Mouse (Mus musculus) brain, embryonic 14.5 days (tissue): Measurements from ENCODE around the gene Fkbp8. TPM values are rescaled to one million over a fixed set of nuclear protein-coding genes. Genes with fewer than 3 reads are reported as not detected.

ENCODE experiments used
- DNase-seq: peaks from one replicate; pipeline ENCODE4 v3.0.0-alpha.2; 2011; ENCODE audit warnings: low read depth
- CTCF ChIP-seq: fragments of 200-500 bp; IDR thresholded peaks from 2 replicates; pipeline ENCODE4 v1.5.1; 2012; ENCODE audit warnings: inconsistent platforms, mild to moderate bottlenecking, moderate library complexity, borderline replicate concordance; ENCODE audit not compliant: insufficient read depth, insufficient read length; ENCODE audit errors: extremely low read depth
- POLR2A ChIP-seq: fragments of 200-500 bp; IDR thresholded peaks from 2 replicates; pipeline ENCODE4 v1.6.1; 2012; ENCODE audit warnings: mild to moderate bottlenecking, inconsistent platforms, borderline replicate concordance; ENCODE audit not compliant: poor library complexity, insufficient read depth, insufficient read length, severe bottlenecking; ENCODE audit errors: extremely low read depth
- polyA plus RNA-seq: library from polyadenylated mRNA; depleted of rRNA; stranded (reverse); fragments of >200 nt; gene quantifications from 2 replicates; pipeline ENCODE4 v1.2.3, GENCODE M21; 2012

Gene Fkbp8
- polyA plus RNA-seq, 1 experiment: 485 TPM

DNA sequence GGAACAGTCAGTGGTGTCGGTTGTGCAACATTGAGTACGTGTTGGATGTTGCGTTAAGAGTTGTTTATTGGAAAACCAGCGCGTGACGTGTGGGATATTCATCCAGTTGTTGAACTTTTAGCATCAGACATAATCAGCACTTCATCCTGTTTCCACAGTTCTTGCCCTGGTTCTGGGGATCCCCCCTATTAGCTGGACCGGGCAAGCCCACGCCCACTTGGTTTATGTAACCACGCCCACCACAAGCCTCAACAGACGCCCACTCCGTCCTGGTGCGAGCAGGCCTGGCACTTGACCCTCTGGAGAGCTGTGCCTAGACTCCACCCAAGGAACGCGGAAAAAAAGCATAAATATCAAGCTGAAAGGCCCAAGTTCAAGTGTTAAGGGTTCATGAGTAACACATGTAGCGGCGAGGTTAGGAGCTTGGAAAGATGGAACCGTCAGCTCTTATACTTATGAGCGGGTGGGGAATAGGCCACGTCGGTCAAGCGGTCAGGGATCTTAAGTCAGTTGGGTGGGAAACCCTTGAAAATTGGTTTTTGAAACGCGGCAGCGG lies 10.6 kb downstream of the Fkbp8 start:
- peak; percentile 50 for DNase-seq
- TF ChIP-seq POLR2A: no peak
- TF ChIP-seq CTCF: no peak

DNA sequence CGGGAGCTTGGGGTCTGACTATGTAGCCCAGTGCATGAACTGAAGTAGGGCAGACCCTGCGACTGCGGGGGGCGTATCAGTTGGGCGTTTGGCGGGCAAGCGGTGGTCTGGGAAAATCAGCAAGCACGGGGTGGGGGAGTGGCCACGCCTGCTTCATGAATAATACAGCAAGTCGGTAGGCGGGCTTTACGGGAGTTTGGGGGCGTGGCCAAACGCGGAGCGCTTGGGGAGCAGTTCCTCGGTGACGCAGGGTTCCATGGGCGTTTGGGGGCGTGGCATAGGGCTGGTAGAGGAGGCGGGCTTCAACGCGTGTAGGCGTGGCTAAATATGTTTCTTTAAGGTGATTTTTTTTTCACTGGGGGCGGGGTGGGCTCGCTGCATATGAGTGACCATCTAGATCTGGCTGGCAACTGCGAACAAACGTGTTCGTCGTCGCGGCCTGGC lies 11.1 kb downstream of the Fkbp8 start:
- DNase-seq: peak; percentile 99
- no peak for TF ChIP-seq CTCF
- no peak for TF ChIP-seq POLR2A

DNA sequence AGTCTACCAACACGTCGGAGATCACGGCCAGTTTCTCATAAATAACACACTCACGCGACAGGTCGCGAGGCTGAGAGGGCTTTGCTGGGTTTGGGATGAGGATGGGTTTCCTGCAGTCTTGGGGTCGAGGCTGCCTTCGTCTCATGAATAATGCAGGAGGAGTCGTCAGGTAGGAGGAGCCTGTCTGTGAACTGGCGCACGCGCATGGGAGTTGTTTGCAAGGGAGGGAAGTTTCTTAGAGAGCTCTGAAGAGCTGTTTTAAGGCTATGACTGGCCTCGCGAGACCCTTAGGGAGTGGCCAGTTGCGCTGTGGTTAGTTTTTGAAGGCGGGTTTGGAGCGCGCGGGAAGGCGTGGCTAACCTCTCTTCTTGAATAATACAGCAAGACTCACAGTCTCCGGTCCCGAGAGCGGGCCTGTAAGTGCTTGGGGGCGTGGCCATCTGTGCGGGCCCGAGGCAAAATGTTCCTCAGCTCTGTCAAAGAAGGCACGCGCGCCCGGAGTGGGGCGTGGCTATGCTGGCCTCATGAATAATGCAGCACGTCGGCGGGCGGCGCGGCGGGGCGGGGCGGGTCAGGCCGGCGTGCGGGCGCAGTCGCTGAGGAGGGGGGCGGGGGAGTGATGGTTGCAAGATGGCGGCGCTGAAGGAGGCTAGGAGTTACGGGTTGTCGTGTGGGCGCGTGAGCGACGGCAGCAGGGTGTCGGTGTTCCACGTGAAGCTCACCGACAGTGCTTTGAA lies 11.7 kb downstream of the Fkbp8 start, which contains the start of gene Ell:
Gene Ell, plus strand, starts transcription at position 381 of the 737 bp plus-strand sequence.
- TF ChIP-seq CTCF: no peak
- peak; percentile 55; the same call in 1 of the 2 replicates for TF ChIP-seq POLR2A
- DNase-seq: peak; percentile 99

DNA sequence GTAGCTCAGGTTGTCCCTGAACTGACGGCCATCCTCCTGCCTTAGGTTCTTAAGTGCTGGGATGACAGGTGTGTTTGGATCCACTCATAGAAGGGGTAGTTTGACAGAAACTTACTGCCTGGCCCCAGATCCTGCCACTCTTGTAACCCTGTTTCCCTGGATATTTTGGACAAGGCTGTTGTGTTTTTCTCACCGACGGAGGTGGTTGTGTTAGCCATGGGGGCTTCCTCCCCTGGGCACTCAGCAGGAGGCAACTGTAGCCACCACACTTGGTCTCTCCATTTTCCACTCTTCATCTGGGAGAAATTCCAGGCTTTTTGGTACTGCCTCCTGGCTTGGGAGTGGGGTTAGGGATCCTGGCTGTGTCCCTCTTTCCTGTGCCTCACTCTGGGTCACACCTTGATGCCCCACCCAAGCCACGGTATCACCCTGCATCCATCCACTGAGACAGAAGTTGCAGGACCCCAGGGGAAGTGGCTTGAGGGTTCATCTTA lies 12.5 kb downstream of the Fkbp8 start:
- DNase-seq: no peak
- TF ChIP-seq CTCF (no peak), POLR2A (no peak)

DNA sequence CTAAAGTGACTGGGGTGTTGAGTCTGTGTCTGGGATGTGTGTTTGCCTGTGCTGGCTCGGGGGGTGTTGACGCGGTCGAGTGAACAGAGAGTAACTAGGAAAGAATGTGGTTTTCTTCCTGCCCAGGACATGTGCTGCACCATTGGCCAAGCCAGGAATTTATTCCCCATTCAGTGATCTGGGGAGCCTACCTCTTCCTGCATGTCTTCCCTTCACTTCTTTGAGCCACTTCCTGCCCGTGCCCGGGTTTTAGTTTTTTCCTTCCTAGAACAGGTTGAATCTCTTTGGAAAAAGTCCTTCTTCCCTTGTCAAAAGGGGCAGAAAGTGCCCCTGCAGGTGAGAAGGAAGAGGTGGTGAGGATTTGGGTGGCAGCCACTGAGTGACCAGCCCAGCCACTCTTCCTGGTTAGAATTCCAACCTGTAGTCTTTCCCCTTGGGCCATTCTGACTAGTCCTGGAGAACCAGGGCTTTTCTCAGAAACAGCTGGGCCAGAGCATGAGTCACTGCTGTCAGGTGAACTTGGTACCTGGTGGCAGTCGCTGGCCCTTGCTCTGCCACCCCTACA lies 13.1 kb downstream of the Fkbp8 start:
- TF ChIP-seq CTCF (no peak), POLR2A (no peak)
- no peak for DNase-seq

DNA sequence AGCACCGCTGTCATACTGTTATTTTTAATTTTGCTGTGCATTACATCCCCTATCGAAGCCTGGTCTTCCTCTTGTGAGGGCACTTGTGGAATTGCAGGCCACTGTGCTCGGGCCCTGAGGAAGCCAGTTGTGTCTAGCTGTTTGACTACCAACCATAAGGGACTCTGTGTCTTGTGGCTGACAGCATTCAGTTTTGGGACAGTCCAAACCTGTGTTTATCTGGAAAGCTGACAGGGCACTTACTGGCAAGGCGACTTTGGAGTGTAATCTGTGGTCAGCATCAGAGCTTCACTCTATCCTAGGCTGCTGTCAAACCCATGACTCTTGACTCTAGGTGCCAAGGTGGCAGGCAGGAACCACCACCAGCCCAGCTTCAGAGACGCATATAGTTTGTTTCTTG lies 13.6 kb downstream of the Fkbp8 start:
- no peak for TF ChIP-seq CTCF
- no peak for TF ChIP-seq POLR2A
- DNase-seq: no peak

DNA sequence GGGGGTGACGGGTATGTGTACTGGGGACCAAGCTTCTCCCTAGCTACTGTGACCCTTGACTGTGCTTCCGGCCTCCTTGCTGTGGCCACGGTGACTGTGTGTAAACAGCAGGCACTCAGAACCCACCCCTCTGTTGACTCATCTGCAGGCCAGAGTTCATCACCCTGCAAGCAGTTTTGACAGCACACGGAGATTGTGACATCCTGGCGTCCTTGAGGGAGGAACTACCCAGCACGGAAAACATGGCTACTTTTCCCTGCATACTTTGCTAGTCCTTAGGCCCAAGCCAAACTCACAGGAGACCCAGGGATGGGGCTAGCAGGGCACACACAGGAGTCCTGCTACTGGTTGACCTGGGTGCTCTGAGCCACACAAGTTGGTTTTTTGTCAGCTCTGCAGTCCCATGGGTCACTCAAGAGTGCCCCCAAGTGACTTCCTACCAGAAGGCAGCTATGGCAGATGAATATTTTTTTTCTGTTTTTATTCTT lies 16.7 kb downstream of the Fkbp8 start:
- no peak for DNase-seq
- TF ChIP-seq CTCF: peak; percentile 17; the same call in 1 of the 2 replicates
- TF ChIP-seq POLR2A: no peak

DNA sequence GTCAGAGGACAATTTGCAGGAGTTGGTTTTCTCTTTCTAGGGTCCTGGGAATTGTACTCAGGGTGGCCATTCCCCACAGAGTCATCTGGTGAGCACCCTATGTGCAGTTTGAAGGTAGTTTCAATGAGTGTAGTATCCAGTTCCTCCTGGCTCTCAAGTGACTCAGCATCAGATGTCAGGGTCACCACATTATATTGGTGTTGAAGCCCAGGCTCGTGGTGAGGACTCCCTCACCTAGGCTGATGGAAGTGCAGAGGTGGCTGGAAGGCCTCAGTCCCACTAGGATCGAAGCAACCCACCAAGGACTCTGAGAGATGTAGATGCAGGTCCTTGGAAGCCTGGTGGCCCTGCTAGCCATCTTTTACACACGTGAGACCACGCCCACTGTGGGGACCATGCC lies 18.9 kb downstream of the Fkbp8 start:
- TF ChIP-seq POLR2A: no peak
- TF ChIP-seq CTCF: no peak
- no peak for DNase-seq

DNA sequence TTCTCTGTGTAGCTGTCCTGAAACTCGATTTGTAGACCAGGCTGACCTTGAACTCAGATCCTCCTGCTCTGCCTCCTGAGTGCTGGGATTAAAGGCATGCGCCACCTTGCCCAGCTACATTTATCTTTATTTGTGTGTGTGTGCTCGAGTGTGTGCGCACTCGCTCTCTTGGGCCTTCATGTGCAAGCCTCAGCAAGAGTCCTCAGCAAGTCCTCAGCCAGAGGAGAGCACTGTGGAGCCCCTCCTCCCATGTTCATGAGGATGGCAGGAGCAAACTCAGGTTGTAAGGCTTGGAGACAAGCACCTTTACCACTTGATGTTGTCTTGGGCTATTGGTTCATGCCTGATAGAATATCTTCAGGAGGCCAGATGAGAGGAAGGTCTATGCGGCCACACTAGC lies 20.2 kb downstream of the Fkbp8 start:
- DNase-seq: no peak
- TF ChIP-seq CTCF: no peak
- TF ChIP-seq POLR2A: no peak

DNA sequence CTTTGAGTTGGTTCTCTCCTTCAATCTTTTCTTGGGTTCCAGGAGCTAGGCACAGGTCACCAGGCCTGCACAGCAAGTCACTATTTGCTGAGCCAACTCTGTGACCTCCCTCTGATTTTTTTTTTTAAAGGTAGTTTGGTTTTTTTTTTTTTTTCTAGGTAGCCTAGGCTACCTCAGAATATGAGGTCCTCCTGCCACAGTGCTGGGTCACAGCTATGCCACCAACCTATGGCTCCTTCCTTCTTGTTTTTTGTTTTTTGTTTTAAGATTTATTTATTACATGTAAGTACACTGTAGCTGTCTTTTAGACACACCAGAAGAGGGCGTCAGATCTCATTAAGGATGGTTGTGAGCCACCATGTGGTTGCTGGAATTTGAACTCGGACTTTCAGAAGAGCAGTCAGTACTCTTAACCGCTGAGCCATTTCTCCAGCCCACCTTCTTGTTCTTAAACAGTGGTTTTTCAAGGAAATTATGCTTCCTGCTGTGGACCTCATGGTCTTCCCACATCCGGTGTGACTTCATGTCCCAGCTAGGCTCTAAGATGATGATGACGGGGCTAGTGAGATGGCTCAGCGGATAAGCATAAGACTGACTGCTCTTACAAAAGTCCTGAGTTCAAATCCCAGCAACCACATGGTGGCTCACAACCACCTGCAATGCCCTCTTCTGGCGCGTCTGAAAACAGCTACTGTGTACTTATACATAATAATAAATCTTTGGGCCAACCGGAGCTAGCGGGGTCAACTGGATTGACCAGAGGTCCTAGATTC lies 22.1 kb downstream of the Fkbp8 start:
- DNase-seq: no peak
- TF ChIP-seq CTCF: no peak
- TF ChIP-seq POLR2A: no peak

DNA sequence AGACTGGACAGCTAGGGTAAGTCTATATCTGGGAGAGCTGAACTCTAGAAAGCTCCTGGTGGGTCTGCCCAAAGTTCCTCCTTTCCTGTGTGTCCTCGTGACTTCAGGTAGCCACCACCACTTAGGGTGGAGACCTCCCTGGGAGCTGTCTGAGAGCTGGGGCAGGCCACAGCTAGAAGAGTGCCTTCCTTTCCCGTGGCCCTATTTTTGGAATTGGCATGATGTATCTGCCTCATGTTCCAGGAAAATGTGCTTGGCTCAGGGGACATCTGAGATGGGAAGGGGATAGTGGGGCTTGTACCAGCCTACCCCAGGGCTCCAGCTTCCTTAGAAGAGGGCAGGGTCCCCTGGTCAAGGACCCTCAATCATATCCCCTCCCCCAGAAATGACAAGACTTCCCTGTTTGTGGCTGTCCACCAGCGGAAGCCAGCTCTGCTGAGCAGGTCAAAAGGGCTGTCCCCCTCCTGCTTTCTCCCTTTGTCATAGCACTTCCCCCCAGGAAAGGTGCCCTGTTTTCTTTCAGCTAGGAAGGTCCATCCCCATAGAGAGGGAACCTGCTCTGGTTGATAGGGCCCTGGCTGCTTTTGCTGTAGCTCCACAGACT lies 24.1 kb downstream of the Fkbp8 start:
- no peak for DNase-seq
- TF ChIP-seq POLR2A: no peak
- no peak for TF ChIP-seq CTCF

DNA sequence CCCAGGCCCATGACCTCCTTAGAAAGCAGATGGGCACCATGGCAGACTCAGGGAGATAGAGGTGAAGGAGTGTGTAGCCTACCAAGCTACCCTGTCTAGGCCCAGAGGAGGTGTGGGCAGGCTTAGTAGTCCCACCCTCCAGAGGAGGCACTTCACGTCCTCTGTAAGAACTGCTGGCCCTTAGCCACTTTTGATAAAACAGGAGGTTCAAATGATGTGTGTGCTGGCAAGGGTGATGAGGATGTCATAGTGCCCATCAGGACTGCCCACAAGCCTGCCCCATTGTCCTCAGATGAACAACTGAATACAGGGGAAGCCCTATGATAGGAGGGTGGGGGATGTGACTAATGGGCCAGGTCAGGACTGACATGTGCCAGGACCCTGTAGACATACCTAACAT lies 25.3 kb downstream of the Fkbp8 start:
- no peak for TF ChIP-seq CTCF
- TF ChIP-seq POLR2A: no peak
- no peak for DNase-seq
